Mouse (Mus musculus) olfactory bulb, adult 2 months (tissue): Measurements from ENCODE around the gene Glipr2. TPM values are rescaled to one million over a fixed set of nuclear protein-coding genes. Genes with fewer than 3 reads are reported as not detected.
A peak's percentile ranks its signal among the peaks of the same experiment; 100 is the strongest.

Experiments
- H3K27ac ChIP-seq: fragments of 200-500 bp; 2 replicates; pipeline ENCODE4 v1.5.1; 2012; ENCODE audit warnings: low read depth, low read length; ENCODE audit not compliant: insufficient read depth
- H3K4me1 ChIP-seq: fragments of 200-500 bp; 2 replicates; pipeline ENCODE4 v1.6.1; 2012; ENCODE audit warnings: low read length; ENCODE audit not compliant: control insufficient read depth, insufficient read depth
- H3K4me3 ChIP-seq: fragments of 200-500 bp; 2 replicates; pipeline ENCODE4 v1.5.1; 2012; ENCODE audit warnings: mild to moderate bottlenecking, low read depth, low read length, moderate library complexity; ENCODE audit not compliant: insufficient read depth
- CTCF ChIP-seq: fragments of 200-500 bp; IDR thresholded peaks from 2 replicates; pipeline ENCODE4 v1.5.1; 2012; ENCODE audit warnings: low read depth, mild to moderate bottlenecking, low read length, moderate library complexity; ENCODE audit not compliant: insufficient read depth
- POLR2A ChIP-seq: fragments of 200-500 bp; IDR thresholded peaks from 2 replicates; pipeline ENCODE4 v1.6.1; 2012; ENCODE audit warnings: mild to moderate bottlenecking, low read depth, low read length, moderate library complexity; ENCODE audit not compliant: insufficient read depth
- WGBS: fragments of 180-500 bp; shearing (Covaris S2); methylation state at CpG from one replicate; pipeline ENCODE4 v1.1.7; 2018; 5-methylcytosine and 5-hydroxymethylcytosine counted together
- polyA plus RNA-seq: library from polyadenylated mRNA; stranded (reverse); fragments of >200 nt; gene quantifications from 2 replicates; pipeline ENCODE4 v1.2.4, GENCODE M21; 2012; ENCODE audit warnings: low replicate concordance; ENCODE audit not compliant: missing spikeins, insufficient read depth, insufficient read length

The Glipr2 gene
- polyA plus RNA-seq, 1 experiment, result not detected

- peaks cover 10% of the 10 kb centered on the region for H3K4me1 ChIP-seq
- WGBS, result 42% methylated on average over 17 of the region's 17 CpGs
- no peak overlapping the region for H3K27ac ChIP-seq
- TF ChIP-seq POLR2A, result no peak
- no peak for TF ChIP-seq CTCF
- no peak overlapping the region for H3K4me3 ChIP-seq
Observed at GRCm38 (mm10) chr4:43978521-43979443, 21.6 kb downstream of the Glipr2 start.

DNA sequence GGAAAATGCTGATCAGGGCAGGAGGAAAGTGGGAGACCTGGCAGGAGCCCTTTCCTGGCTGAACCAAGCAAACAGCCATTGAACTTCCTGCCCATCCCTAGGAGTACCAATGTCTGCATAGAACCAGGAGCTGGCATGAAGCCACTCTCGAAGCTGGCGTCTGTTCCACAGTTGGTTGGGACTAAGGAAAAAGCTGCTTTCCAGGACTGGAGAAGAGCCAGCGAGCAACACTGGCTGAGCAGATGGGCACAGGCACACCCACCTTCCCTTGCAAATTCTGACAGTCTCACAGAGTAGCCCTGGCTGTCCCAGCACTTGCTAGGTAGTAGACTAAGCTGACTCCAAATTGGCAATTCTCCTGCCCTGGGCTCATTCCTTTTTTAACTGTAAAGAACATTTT is 22.5 kb downstream of the Glipr2 start:
- H3K4me3 ChIP-seq, result no peak overlapping the region
- 43% methylated on average over 3 of the region's 3 CpGs for WGBS
- TF ChIP-seq CTCF (no peak), POLR2A (no peak)
- no peak overlapping the region for H3K27ac ChIP-seq
- H3K4me1 ChIP-seq, result peaks cover 9% of the 10 kb centered on the region

DNA sequence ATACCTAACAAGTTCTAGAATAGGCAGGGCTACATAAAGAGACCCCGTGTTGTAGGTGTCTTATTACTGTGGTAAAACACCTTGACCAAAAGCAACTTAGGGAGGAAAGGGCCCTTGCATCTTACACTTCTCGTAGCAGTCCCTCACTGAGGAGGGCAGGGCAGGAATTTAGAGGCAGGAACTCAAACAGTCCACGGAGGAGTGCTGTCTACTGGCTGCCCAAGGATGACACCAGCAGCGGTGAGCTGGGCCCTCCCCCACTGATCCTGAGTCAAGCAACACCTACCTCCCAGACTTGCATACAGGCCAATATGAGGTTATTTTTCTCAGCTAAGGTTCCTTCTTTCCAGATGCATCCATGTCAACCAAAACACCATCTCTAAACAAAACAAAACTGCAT is 23.0 kb downstream of the Glipr2 start:
- TF ChIP-seq POLR2A (no peak), CTCF (no peak)
- Histone ChIP-seq H3K27ac (no peak overlapping the region), H3K4me1 (peaks cover 9% of the 10 kb centered on the region), H3K4me3 (no peak overlapping the region)
- 85% methylated on average over 4 of the region's 4 CpGs for WGBS

GRCm38 (mm10) chr4:43980846-43981245 is 23.6 kb downstream of the Glipr2 start:
- no peak for TF ChIP-seq POLR2A
- no peak for TF ChIP-seq CTCF
- WGBS, result 96% methylated on average over 6 of the region's 6 CpGs
- Histone ChIP-seq H3K4me1 (peaks cover 9% of the 10 kb centered on the region), H3K27ac (no peak overlapping the region), H3K4me3 (no peak overlapping the region)

GRCm38 (mm10) chr4:43981251-43981650 is 24.1 kb downstream of the Glipr2 start:
- Histone ChIP-seq H3K4me1 (peaks cover 9% of the 10 kb centered on the region), H3K27ac (no peak overlapping the region), H3K4me3 (no peak overlapping the region)
- 95% methylated on average over 7 of the region's 7 CpGs for WGBS
- TF ChIP-seq POLR2A, result no peak

GRCm38 (mm10) chr4:43982053-43982732 is 25.0 kb downstream of the Glipr2 start:
- Histone ChIP-seq H3K4me1 (peaks cover 9% of the 10 kb centered on the region), H3K27ac (no peak overlapping the region), H3K4me3 (peak overlapping the region; percentile 43)
- WGBS, result 2% methylated on average over 24 of the region's 24 CpGs
- TF ChIP-seq CTCF, result peak; percentile 87
- no peak for TF ChIP-seq POLR2A

- H3K4me1 ChIP-seq, result peaks cover 9% of the 10 kb centered on the region
- no peak within 1 kb of the TSS for H3K27ac ChIP-seq
- H3K4me3 ChIP-seq, result peak within 1 kb of the TSS; percentile 43
- no peak for TF ChIP-seq CTCF
- no peak for TF ChIP-seq POLR2A
- 76% methylated on average over 11 of the region's 11 CpGs for WGBS
Observed at GRCm38 (mm10) chr4:43983181-43983580, 26.0 kb downstream of the Glipr2 start, which contains the start of gene Ccin. Ccin (plus strand) TSS chr4:43983483.

DNA sequence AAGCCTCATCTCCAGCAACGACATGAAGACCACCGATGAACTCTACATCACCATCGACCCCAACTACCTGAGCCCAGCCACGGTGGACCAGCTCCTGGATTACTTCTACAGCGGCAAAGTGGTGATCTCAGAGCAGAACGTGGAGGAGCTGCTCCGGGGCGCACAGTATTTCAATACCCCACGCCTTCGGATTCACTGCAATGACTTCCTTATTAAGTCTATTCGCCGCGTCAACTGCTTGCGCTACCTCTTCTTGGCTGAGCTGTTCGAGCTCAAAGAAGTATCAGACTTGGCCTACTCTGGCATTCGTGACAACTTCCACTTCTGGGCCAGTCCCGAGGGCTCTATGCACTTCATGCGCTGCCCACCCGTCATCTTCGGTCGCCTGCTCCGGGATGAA is 26.6 kb downstream of the Glipr2 start:
- WGBS, result 96% methylated on average over 22 of the region's 22 CpGs
- no peak for TF ChIP-seq POLR2A
- TF ChIP-seq CTCF, result no peak
- Histone ChIP-seq H3K4me1 (peaks cover 5% of the 10 kb centered on the region), H3K27ac (no peak overlapping the region), H3K4me3 (no peak overlapping the region)

- Histone ChIP-seq H3K4me1 (peaks cover 4% of the 10 kb centered on the region), H3K27ac (no peak overlapping the region), H3K4me3 (no peak overlapping the region)
- WGBS, result 95% methylated on average over 19 of the region's 19 CpGs
- TF ChIP-seq CTCF, result no peak
Observed at GRCm38 (mm10) chr4:43984326-43984725, 27.1 kb downstream of the Glipr2 start.
